Mouse (Mus musculus) spleen, adult 12 weeks (tissue): ENCODE data around the gene Rnf220.

ENCODE experiments used
- DNase-seq: peaks from one replicate; pipeline ENCODE4 v3.0.0; 2022; ENCODE audit warnings: low spot score

Gene Rnf220

DNA sequence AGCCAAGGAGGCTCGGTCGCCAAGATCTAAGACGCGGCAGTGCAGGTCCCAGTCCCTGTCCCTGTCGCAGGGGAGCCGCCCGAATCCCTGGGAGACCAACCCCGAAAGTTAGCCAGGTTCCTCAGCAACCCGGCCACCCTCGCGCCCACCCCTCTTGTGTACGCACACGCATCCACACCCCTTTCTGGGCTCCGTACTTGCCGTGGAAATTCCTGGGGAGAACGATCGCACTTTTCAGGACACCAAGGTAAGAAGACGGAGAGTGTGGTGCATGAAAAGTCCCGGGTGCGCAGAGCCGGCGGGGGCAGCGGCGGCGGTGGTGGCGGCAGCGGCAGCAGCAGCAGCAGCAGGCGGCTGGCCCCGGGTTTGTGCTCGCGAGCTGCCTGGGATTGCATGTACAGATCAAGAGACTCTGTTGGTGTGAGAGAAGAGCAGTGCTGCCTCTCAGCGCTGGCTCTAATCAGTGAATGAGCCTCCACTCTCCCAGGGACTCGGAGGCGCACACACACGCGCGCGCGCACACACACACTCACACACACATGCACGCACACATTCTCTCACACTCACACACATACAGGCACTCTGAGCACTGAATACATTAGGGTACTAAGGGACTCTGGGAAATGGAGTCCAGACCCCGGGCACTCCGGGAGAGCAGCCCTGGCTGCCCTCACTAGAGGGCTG is at the start of gene Rnf220:
Gene Rnf220 (minus strand): TSS at position 571 of the 684 bp plus-strand sequence.
- no peak for DNase-seq

DNA sequence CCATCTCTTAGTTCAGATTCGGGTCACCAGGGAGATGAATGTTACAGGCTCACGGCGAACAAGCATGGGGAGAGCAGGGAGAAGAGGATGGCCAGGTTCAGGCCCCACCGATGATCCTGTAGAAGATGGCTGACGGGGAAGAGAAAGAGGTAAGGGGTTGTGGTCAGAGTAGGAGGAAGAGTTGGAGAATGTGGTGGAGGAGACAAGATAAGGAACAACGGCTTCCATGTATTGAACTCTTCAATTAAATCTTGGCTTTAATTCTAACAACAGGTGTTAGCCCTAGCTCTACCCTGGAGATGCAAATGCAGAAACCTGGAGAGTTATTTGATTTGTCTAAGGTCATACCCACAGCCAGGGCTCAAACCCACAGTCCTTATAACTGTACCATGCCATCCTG is 49.8 kb upstream of the Rnf220 start:
- no peak for DNase-seq

DNA sequence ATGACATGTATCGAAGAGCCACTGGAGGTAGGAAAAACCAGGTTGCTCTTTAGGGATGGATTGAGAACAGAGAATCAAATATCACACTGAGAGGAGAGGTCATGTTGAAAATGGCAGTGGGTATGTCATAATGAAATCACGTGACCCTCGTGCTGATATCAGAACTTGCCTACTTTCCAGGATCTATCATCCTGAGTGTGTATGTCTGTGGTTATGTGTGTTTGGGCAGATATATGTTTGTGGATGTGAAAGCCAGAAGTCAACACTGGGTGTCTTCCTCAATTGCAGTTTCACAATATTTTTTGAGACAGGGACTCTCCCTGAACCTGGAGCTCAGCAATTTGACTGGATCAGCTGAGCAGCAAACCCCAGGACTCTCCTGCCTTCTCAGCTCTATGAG is 48.6 kb upstream of the Rnf220 start:
- no peak for DNase-seq

DNA sequence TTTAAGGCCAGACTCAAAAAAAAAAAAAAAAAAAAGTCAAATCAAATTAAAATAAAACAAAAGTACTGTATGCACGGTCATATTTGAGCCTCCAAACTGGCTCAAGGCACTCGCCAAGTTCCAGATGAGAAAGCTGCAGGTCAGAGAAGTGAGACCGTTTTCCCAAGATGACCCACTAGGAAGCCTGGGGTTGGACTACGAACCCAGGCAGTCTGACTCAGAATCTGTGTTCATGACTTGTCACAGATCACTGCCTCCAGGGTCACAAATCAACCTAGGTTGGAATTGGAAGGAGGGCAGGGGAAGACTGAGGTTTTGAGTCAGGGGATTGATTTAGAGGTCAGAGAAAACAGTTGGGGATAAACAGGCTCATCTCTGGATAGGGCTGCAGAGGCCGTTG is 43.7 kb upstream of the Rnf220 start:
- no peak for DNase-seq

DNA sequence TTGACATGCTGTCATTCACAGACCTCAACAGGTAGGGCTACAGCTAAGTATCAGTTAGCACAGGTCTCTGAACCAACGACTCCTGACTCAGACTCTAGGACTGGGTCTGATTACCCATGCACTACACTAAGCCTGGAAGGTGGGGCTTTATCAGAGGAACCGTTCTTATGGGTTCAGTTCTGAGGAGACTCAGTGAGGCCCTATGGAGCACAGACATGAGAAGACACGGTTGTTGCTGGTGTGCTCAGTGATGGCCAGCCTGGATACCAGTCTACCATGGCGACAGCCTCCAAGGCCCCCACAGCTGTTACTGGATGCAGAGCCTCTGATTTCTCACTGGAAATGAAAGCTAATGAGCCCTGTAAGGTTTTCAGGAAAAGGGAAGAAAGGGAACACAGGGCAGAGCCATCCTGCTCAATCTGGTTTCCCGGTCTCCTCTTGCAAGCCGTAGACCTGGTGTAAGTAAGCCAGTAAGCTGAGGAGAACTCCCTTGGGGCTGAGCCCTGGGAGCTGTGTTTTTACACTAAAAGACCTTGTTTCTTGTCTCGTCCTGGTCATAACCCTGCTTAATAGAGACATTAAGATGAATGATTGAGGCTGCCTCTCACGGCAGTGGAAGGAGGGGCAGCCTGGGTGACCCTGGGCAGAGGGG is 42.6 kb upstream of the Rnf220 start:
- no peak for DNase-seq

DNA sequence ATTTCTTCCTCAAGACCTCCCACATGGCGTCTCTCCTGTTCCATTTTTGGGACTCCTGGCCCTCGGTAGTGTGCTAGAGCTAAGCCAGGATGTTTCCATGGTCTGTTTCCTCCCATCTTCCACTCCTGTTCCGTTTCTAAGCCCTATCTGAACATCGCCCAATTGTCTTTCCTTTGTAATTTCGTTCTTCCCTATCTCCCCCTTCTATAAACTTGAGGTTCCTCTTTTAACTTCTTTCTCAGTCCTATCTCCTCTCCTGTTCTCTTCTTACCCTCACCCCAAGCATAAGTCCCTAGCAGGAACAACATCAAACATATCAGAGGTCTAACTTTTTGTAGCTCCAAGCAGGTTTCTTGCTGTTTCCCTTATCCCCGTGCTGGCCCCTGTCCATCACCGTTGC is 40.1 kb upstream of the Rnf220 start:
- DNase-seq = no peak

DNA sequence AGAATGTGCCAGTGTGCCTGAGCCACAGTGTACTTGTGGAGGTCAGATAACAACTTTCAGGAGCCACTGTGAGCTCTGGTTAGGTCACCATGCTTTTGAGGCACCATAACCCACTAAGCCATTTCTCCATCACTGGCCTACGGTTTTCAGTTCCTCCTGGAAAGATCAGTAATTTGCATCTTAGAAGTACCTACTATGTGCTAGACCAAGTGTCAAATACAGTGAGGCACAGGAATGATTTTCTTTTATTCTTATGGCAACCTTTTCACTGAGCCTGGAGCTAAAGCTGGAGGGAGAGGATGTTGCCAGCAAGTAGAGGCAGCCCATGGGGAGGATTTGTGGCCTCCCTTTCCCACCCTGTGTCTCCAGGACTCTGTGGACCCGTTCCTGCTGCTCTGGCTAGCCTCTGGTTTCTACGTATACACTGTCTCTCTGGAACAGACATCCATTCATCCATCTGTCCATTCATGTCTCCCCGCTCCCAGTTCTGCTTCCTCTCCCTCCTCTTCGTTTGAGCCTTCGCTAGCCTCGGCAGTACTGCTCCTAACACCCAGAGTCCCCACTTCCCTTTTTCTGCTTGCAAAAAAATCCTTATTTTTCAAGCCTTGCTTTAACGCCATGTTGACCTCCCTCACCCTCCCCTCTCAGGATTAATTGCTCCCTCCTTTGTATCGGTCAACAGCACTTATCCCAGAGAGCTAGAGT is 38.8 kb upstream of the Rnf220 start:
- no peak for DNase-seq

DNA sequence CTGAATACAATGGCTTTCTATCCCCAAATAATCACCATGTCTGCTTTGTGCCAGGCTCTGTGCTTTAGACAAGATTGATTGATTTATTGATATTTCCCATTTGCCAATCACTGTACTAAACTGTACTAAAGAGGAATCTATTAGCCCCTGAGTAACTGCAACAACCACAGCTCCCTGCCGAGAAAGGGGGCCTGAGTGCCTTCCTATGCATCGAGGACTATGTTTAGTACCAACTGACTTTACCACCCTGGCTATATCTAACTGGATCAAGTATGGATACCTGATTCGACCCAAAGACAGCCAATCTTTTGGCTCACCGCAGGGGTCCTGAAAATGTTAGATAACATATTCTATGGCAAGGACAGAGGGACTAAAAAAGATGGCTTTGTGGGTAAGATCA is 33.0 kb upstream of the Rnf220 start:
- no peak for DNase-seq

DNA sequence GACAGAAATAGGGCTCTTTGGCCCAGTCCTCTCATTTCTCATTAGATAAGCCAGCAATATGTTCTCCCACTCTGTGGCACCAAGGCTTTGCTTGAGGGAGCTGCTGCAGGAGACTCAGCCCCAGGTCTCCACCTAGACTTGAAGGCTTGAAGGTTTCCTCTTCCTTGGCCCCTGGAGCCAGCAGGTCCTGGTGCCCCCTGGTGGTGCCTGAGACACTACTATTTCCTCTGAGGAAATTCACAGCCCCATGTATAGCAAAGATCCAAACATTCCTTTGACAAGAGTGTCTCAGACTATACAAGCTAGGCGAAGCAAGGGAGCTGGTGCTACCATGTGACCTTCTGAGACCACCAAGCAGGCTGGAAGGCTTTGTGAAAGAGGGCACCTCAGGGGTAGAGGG is 31.1 kb upstream of the Rnf220 start:
- no peak for DNase-seq

DNA sequence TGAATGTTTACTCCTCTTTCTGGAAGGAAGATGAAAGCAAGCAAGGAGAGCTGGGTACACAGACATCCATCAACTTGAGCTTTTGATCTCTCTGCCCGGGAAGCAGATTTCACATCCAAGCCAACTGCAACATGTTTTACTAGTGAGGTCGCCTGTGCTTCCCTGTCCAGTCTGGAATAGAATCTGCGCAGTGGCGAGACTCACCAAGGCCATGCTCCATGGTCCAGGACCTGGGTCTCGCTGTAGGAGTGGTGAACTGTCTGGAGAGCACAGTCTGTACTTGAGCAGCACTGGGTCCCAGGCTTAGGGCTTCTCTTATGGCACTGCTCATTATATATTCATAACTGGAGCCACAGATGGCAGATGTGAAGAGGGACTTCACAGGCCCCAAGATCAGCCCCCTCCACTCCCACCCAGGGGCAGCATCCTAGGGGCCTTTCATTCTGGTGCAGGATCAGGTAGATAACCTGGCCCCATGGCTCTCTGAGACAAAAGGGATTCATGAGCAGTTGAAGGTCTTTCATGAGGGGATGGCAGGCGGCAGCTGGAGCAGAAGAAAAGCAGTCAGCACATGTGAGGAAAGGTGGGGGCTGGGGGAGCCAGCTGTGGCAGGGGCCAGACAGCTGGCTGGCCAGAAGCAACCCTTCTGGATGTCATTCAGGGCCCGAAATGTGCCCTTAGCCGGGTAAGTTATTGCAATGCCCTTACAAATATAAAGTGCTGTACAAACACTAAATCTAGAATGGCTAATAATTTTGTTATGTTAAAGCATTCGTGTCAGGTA is 30.5 kb upstream of the Rnf220 start:
- DNase-seq = no peak

DNA sequence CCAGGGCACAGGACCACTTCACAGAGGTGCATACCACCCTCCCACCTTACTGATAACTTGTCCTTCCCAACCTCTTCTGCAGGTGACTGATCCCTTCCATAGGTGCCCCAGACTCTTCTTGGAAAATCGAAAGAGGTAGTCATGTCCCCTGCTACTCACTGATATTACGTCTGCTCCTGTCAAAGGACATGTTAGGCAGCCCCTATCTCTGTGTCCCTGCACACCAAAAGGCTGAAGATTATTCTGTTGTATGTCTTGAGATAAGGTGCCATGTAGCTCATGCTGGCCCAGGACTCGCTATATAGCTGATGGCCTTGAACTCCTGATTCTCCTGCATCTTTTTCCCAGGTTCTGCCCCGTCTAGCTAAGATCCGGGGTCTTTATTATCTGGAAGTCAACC is 29.1 kb upstream of the Rnf220 start:
- no peak for DNase-seq

DNA sequence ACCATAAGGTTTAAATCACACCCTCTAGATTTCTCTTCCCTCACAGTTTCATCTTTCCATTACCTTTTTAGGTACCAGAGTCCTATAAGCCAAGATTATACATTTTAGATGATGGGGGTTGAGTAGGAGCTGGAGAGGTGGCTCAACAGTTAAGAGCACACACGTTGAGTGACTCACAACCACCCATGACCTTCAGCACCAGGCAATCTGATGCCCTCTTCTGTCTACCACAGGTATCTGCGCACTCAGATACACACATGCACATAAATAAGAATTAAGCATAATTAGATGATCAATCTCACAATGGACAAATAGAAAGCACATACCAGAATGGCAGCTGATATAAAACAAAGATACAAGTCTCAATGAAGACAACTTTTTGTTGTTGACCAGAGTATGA is 24.5 kb upstream of the Rnf220 start:
- DNase-seq = no peak

DNA sequence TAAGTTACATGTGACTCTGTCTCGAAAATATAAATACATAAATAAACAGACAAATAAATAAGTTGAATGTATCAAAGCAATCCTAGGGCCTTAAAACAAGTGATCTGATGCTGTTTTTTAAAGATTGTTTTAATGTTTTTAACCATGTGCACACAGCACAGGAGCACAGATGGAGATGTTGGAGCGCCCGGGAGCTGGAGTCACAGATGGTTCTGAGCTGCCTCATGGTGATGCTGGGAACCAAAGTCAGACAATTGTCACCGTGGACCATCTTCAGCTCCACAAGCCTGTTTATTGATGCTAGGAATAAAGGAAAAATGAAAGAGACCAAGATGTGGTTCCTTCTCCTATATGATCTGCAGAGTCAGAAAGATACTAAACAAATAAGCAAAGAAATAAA is 21.4 kb upstream of the Rnf220 start:
- no peak for DNase-seq

DNA sequence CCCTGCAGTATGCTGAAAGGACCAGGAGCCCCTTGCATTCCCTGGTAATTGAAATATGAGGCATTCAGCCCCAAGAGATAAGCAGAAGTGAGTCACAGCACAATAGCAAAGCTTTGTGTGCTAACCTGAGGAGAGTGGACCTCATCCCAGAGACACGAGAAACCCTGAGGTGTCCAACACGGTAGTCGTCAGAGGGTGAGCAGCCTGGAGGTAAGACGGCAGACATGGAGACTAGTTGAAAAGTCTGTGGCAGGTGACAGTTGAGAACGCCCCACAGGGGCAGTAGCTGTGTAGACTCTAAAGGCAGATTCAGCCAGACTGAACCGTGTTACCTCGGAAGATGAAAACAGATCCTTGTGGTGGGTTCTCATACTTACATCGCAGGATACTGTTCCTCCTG is 2.2 kb upstream of the Rnf220 start:
- DNase-seq = no peak

DNA sequence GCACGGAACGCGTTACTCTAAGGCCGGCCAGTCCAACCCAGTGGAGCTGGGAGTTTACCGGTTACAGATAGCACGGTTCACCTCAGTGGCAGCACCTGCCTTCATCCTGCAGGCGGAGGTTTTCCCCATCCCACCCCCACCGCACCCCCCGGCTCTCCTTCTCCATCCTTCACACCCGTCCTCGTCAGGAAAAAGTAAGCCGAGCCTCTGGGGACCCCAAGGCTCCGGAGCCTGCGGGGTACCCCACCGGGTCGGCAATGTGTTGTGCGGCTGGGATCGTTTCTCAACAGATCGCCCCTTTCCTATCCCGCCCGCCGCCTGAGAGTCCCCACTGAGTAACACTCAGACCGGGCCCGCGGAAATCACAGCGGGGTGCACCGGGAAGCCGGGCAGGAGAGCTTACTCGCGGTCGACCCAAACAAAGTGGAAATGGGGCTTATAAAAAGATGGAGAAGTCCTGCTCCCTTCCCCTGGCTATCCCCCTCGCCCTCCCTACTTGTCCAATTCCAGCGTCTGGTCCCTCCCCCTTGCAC is 917 bp downstream of the Rnf220 start:
- no peak for DNase-seq

DNA sequence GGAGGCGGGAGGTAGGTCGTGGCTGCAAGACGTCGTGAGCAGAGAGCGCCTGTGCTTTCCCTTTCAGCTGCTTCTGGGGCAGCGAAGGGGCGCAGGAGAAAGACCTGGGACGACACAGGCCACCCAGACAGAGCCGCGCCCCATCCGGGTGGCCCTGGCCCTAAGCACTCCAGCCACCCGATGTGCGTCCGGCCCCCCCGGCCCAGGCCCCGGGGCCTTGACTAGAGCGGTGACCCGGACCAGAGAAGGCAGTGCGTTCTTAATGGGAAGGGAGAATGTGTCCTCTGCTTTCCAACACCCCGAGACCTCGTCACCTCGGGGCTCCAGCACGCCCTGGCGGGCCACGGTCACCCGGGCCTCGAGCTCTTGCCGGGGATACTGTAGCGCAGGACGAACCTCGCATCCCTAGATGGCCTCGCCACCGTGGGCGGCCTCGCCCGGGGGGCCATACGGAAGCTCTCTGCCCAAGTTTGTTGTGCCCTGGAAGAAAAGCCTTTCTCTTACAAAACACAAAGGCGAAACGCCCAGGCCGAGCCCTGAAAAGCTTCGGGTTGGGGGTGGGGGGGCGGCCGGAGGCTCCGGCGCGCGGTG is 1.8 kb downstream of the Rnf220 start:
- no peak for DNase-seq

DNA sequence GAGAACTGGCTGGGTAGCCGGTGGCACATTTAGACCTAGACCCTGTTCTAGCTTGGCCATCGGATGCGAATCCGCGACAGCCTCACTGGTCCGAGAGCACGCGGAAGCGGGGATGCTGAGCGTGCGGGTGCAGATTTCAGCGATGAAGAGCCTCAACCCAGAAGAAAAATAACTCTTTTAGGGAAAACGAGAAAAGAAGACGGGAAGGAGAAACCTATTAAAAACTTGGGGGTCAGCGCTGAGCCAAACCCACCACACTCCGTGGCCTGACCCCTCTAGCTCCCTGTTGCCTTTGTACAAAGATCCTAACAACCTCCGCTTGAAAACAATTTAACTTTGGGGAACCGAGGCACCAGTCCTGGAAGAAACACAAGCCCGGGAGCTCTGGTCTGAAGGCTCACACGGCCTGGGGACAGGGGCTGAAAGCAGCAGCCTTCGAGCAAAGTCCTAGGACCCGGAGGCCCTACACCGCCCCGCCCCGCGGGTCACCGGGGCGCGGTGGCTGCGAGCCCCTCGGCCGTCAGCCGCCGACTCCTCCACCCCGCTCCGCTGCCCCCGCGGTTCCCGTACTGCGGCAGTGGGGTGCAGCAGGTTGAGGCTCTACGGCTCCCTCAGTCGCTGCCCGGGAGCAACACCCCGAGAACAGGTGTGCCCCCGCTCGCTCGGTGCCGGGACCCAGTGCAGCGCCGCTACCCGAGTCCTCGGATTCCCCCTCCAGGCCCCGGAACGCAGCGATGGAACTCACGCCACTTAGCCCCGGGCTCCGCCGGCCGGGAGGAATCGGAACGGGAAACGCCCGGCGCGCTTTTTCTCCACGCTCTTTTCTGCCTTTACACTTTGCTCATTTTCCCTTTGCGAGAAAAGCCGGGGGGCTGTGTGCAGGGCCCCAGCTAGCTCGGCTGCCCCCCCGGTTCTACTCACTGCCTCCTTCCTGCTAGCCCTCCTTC is 2.7 kb downstream of the Rnf220 start:
- DNase-seq = no peak

DNA sequence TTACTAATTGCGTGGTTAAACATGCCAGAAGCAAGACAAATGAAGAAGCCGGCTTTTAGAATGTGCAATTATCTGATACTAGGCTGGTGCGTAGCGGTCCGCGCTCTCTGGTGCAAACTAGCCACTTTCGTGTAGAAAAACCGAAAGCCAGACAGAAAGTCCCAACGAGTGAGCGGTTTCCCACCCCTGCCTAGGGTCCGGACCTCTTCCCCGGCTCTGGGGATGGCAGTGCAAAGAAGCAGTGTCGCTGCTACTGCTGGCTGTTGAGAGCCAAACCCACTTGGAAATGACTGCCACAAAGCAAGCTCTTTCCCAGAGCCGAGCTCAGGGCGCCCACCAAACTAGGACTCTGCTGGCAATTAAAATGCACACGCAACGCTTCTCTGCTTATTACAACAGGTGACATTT is 3.7 kb downstream of the Rnf220 start:
- DNase-seq = no peak

DNA sequence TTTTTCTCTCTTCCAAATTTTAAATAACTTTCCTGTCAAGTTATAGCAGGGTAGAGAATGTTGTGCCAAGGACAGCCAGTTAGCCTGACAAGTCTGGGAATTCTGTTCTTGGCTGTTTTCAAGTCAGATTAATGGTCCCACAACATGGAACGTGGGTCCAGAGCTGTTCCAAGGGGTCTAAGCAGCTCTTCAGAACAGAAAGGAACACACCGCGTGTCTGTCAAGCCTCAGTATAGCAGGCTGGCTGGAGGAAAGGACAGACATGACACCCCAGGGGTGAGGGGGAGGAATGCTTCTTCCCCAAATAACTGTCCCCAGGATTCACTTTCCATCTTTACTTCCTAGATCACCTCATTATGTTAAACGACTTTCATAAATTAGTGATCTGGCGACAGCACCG is 5.0 kb downstream of the Rnf220 start:
- DNase-seq = no peak

DNA sequence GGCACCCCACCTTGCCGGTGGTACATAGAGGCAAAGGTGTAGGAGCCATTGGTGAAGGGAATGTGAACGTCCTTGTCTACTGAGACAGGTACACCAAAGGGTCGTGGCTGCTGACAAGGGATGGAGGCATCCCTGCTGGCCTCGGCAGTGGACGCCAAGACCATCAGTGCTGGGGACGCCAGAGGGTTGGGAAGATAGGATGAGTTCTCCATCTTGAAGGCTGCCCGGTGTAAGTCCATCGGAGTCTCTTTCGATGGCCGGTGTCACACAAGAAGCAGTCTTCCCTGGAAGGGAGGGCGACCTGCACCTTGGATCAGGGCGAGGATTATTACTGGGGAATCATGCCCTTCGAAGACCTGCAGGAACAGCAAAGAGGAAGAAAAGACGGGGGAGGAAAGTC is 6.9 kb downstream of the Rnf220 start:
- no peak for DNase-seq

DNA sequence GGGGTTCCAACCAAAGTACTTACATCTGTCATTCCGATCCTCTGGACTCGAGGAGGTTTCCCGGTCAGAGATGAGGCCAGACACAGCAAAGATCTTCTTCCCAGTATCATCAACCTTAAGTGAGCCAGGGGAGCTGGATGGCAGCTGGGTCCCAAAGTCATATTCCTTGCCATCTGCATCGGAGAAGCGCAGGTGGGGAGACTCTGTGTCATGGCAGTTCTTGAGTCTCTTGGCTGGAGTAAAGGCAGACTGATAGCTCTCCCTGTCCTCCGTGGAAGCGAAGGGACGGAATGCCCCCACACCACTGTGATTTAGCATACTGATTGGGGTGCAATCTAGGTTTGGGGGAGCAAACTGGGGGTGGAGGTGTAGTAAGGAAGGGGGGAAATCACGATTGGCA is 7.3 kb downstream of the Rnf220 start:
- no peak for DNase-seq
